Mouse (Mus musculus) stomach, embryonic 15.5 days (tissue): ENCODE results near the gene Ascc3. TPM values are rescaled to one million over a fixed set of nuclear protein-coding genes. Genes with fewer than 3 reads are reported as not detected.

Experiments used
- ATAC-seq: fragments of 200-750 bp; cut with Nextera tagmentation; 2 replicates; pipeline ENCODE4 v1.8.0; 2017; ENCODE audit warnings: low read depth, moderate number of reproducible peaks, moderate TSS enrichment; ENCODE audit not compliant: insufficient read depth, low FRiP score
- H3K27ac ChIP-seq: fragments of 300-500 bp; sonication (generic); 2 replicates; pipeline ENCODE4 v1.5.1; 2015; ENCODE audit warnings: mild to moderate bottlenecking, inconsistent platforms
- H3K27me3 ChIP-seq: fragments of 300-500 bp; sonication (generic); replicated peaks from 2 replicates; pipeline ENCODE4 v1.6.1; 2015; ENCODE audit warnings: inconsistent platforms
- H3K36me3 ChIP-seq: fragments of 300-500 bp; sonication (generic); 2 replicates; pipeline ENCODE4 v1.6.1; 2015; ENCODE audit warnings: inconsistent platforms
- H3K4me1 ChIP-seq: fragments of 300-500 bp; sonication (generic); 2 replicates; pipeline ENCODE4 v1.6.1; 2015; ENCODE audit warnings: inconsistent platforms
- H3K4me2 ChIP-seq: fragments of 300-500 bp; sonication (generic); 2 replicates; pipeline ENCODE4 v1.6.1; 2015; ENCODE audit warnings: mild to moderate bottlenecking, inconsistent platforms
- H3K4me3 ChIP-seq: fragments of 300-500 bp; sonication (generic); replicated peaks from 2 replicates; pipeline ENCODE4 v1.5.1; 2015; ENCODE audit warnings: inconsistent platforms
- H3K9ac ChIP-seq: fragments of 300-500 bp; sonication (generic); 2 replicates; pipeline ENCODE4 v1.6.1; 2015; ENCODE audit warnings: inconsistent platforms
- H3K9me3 ChIP-seq: fragments of 300-500 bp; sonication (generic); 2 replicates; pipeline ENCODE4 v1.6.1; 2016; ENCODE audit warnings: inconsistent platforms
- WGBS: fragments of 180-500 bp; shearing (Covaris S2); methylation state at CpG from one replicate; pipeline ENCODE4 v1.1.7; 2015; 5-methylcytosine and 5-hydroxymethylcytosine counted together
- polyA plus RNA-seq: library from polyadenylated mRNA; unstranded; fragments of >200 nt; fragmentation: Nextera tagmentation; extraction: Ambion mirVana; gene quantifications from 2 replicates; pipeline ENCODE4 v1.2.1, GENCODE M21; 2015

Gene Ascc3
- polyA plus RNA-seq, 1 experiment from 2014 or later: 23.1 TPM

DNA sequence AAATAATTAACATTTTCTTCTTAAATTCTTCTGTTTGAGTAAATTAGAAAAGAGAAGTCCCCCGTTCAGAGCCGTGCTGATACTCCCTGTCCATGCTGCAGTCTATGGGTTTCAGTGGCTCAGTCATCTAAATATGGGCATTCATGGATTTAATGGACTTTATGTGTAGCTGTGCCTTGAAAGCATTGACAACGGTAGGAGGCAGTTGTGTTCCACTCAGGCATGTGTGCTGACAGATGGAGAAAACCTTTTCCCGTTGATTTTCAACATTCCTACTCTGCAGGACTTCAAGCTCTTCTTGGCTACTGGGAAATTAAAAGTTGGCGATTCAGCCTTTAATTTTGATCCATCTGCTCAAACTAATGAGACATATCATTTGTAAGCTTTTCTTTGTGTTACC is 79.0 kb downstream of the Ascc3 start:
- Histone ChIP-seq H3K9me3 (no peaks in the 10 kb centered on the region), H3K4me1 (no peaks in the 10 kb centered on the region), H3K4me2 (no peak overlapping the region), H3K9ac (no peak overlapping the region), H3K27me3 (no peaks in the 10 kb centered on the region), H3K27ac (no peak overlapping the region), H3K36me3 (no peaks in the 10 kb centered on the region), H3K4me3 (no peak overlapping the region)
- no peak for ATAC-seq
- WGBS: 83% methylated on average over 5 of the region's 5 CpGs

DNA sequence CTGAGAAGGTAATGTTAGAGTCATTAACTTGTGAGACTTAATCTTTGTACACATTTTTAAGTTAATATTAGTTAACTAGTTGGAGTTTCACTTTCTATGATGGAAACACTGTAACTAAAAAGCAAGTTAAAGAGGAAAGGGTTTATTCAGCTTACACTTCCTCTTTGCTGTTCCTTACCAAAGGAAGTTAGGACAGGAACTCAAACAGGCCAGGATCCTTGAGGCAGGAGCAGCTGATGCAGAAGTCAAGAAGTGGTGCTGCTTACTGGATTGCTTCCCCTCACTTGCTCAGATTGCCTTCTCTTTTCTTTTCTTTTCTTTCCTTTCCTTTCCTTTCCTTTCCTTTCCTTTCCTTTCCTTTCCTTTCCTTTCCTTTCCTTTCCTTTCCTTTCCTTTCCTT is 97.9 kb downstream of the Ascc3 start:
- H3K4me2 ChIP-seq: no peak overlapping the region
- no peaks in the 10 kb centered on the region for H3K9me3 ChIP-seq
- H3K27me3 ChIP-seq: no peaks in the 10 kb centered on the region
- H3K9ac ChIP-seq: no peak overlapping the region
- H3K27ac ChIP-seq: no peak overlapping the region
- H3K36me3 ChIP-seq: no peaks in the 10 kb centered on the region
- no peak for ATAC-seq
- no peak overlapping the region for H3K4me3 ChIP-seq
- no peaks in the 10 kb centered on the region for H3K4me1 ChIP-seq

DNA sequence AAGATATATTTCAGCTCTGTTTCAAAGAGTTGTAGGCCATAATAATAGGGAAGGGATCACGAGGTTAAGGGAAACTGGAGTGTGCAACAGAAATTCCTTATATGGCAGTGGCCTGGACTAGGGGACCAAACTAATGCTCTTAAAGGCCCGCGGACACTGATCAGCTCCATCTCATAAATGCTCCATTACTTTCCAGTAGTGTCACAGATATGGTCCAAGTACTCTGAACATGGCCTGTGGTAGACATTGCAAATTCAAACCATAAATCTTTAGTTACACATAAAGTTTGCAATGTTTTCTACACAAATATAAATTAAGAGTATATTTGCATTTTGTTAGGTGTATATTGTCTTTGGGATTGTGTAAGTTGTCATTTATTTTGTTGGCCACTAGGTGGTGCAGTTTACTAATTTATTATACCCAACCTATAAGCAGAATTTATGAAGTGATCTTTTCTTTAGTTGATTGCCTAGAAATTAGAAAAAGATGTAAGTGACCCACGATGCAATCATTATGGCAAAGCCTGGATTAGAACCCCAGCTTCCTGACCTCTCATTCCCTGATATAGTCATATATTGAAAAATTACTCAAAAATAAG is 106.5 kb downstream of the Ascc3 start:
- Histone ChIP-seq H3K9me3 (no peaks in the 10 kb centered on the region), H3K4me1 (no peaks in the 10 kb centered on the region), H3K4me2 (no peak overlapping the region), H3K4me3 (no peak overlapping the region), H3K27ac (no peak overlapping the region), H3K27me3 (no peaks in the 10 kb centered on the region), H3K36me3 (0 out of 2 replicates have a peak, but pooled peaks cover 4% of the 10 kb centered on the region), H3K9ac (no peak overlapping the region)
- no peak for ATAC-seq
- WGBS: 59% methylated on average over 4 of the region's 4 CpGs

DNA sequence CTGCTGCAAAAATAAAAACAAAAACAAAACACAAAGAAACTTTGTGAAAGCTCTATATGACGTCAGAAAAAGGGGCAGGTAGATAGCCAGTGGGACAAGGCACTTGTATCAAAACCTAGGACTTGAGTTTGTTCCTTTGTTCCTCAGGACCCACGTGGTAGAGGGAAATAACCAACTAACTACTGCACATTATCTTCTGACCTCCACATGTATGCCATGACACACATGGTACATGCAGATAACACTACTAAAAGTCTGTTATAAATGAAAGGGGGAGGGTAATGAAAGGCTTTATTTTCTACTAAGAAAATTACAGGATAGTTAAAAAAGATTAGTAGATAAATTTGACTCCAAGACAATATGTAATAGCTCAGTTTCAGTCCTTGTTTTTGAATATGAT is 109.3 kb downstream of the Ascc3 start:
- no peak for ATAC-seq
- Histone ChIP-seq H3K4me3 (no peak overlapping the region), H3K27ac (no peak overlapping the region), H3K9ac (no peak overlapping the region), H3K4me1 (no peaks in the 10 kb centered on the region), H3K27me3 (no peaks in the 10 kb centered on the region), H3K9me3 (no peaks in the 10 kb centered on the region), H3K4me2 (no peak overlapping the region), H3K36me3 (0 out of 2 replicates have a peak, but pooled peaks cover 4% of the 10 kb centered on the region)
- WGBS: 73% methylated on average over 2 of the region's 2 CpGs

DNA sequence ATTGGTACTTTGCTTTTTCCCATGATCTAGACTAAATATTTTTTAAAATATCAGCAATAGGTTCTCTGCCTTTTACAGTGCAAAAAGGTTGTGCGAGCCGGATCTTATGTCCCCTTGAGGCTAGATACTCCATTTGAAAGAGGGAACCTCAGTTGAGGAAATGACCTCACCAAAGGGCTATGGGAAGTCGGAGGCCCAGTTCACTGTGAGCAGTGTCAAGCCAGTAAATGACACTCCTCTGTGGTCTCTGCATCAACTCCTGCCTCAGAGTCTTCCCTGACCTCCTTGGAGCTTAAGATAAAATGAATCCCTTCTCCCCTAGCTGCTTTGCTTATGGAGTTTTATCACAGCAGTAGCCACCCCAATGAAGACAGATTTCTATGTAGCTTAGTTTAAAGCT is 109.9 kb downstream of the Ascc3 start:
- WGBS: 64% methylated on average over 3 of the region's 3 CpGs
- H3K4me3 ChIP-seq: no peak overlapping the region
- H3K27ac ChIP-seq: no peak overlapping the region
- no peaks in the 10 kb centered on the region for H3K27me3 ChIP-seq
- no peaks in the 10 kb centered on the region for H3K9me3 ChIP-seq
- no peak overlapping the region for H3K4me2 ChIP-seq
- 0 out of 2 replicates have a peak, but pooled peaks cover 4% of the 10 kb centered on the region for H3K36me3 ChIP-seq
- no peak overlapping the region for H3K9ac ChIP-seq
- no peak for ATAC-seq
- no peaks in the 10 kb centered on the region for H3K4me1 ChIP-seq

DNA sequence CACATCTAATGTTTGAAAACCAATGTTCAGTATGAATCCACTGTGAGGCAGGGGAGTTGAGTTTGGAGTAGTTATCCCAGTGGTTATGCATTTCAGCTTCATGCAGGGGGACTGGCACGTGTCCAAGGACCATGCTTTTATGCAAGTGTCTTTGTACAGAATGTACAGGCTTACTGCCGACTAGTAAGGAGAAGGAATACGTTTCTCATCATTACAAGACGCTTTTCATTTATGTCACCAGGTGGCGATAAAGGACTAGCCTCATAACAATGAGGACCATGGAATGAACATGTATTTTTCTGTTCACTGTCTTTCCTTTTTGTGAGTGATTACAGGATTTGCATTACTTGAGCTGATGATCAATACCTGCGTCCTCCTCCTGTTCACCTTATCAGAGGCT is 111.7 kb downstream of the Ascc3 start:
- ATAC-seq: no peak
- WGBS: 15% methylated on average over 6 of the region's 6 CpGs

DNA sequence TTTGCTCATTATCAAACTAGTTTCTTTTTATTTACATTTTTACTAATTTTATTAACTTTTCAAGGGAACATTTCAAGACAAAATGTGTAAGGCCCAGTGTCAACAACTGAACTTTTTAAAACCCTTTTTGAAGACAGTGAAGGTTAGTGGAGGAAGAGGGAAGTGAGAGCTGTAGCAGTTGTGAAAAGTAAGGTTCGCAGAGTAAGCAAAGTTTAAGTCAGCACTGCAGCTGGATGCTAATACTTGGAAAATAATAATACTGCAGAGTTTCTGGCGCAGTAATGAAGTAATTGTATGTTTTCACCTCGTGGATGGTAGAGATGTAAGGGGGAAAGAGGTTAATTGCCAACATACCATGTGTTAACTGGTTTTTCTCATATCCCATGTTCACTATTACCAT is 112.4 kb downstream of the Ascc3 start:
- no peak for ATAC-seq

More for the DNA sequence above, 111.7 kb downstream of the Ascc3 start:
- Histone ChIP-seq H3K4me2 (no peak overlapping the region), H3K4me1 (no peaks in the 10 kb centered on the region), H3K4me3 (no peak overlapping the region), H3K36me3 (0 out of 2 replicates have a peak, but pooled peaks cover 4% of the 10 kb centered on the region), H3K9ac (no peak overlapping the region), H3K27ac (no peak overlapping the region), H3K27me3 (no peaks in the 10 kb centered on the region), H3K9me3 (no peaks in the 10 kb centered on the region)

DNA sequence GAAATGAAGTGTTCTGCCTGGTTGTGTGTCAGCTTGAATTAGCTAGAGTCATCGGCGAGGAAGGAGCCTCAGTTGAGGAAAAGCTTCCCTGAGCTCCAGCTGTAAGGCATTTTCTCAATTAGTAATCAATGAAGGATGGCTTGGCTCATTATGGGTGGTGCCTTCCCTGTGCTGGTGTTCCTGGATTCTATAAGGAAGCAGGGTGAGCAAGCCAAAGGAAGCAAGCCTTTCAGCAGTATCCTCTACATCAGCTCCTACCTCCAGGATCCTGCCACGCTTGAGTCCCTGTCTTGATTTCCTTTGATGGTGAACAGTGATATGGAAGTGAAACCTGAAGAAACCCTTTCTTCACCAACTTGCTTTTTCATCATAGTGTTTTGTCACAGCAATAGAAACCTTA is 118.8 kb downstream of the Ascc3 start:
- Histone ChIP-seq H3K4me2 (no peak overlapping the region), H3K4me1 (no peaks in the 10 kb centered on the region), H3K36me3 (no peaks in the 10 kb centered on the region), H3K9ac (no peak overlapping the region), H3K4me3 (no peak overlapping the region), H3K9me3 (no peaks in the 10 kb centered on the region), H3K27ac (no peak overlapping the region), H3K27me3 (no peaks in the 10 kb centered on the region)
- WGBS: 86% methylated on average over 3 of the region's 3 CpGs
- no peak for ATAC-seq

More for the DNA sequence above, 112.4 kb downstream of the Ascc3 start:
- H3K4me3 ChIP-seq: no peak overlapping the region
- no peaks in the 10 kb centered on the region for H3K27me3 ChIP-seq
- H3K36me3 ChIP-seq: 0 out of 2 replicates have a peak, but pooled peaks cover 4% of the 10 kb centered on the region
- 87% methylated on average over 3 of the region's 3 CpGs for whole genome bisulfite sequencing
- no peak overlapping the region for H3K9ac ChIP-seq
- H3K4me2 ChIP-seq: no peak overlapping the region
- no peaks in the 10 kb centered on the region for H3K9me3 ChIP-seq
- no peak overlapping the region for H3K27ac ChIP-seq
- no peaks in the 10 kb centered on the region for H3K4me1 ChIP-seq

DNA sequence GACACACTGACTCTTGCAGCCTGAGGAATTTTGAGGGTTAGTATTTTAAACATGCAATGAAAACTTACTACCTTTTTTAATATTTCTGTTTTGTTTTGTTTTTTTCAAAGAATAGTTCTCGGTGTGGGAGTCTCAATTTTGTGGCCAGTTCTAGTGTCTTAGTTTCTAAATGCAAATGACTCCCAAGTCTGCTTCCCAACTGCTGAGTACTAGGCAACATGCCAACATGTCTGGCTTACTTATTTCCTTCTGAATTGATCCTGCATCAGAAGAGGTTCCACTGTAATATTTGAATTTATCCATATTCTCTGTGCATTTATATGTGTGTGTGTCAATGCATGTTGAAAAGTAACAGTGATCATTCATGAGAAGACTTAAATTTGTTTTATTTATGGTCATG is 119.3 kb downstream of the Ascc3 start:
- Histone ChIP-seq H3K27me3 (no peaks in the 10 kb centered on the region), H3K27ac (no peak overlapping the region), H3K9ac (no peak overlapping the region), H3K4me1 (no peaks in the 10 kb centered on the region), H3K9me3 (no peaks in the 10 kb centered on the region), H3K36me3 (no peaks in the 10 kb centered on the region), H3K4me2 (no peak overlapping the region), H3K4me3 (no peak overlapping the region)
- 89% methylated on average over 1 of the region's 1 CpGs for WGBS
- no peak for ATAC-seq

DNA sequence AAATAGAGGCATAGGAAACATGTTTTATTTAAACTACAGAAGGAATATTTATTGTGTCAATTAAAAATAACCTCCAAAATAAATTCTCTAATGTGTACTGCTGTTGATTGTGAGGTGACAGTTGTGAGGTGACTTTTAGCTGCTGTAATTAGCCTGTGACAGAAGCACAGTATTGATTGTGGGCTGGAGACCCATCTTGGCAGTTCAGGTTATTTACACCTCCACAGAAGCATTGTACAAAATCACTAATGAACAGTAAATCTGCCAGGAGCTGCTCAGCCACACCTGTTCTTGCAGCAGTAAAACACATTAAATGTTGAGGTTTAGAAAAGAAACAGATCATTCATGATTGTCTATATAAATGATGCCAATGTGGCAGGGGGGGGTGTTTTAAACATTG is 141.0 kb downstream of the Ascc3 start:
- Histone ChIP-seq H3K9me3 (no peaks in the 10 kb centered on the region), H3K27ac (no peak overlapping the region), H3K27me3 (no peaks in the 10 kb centered on the region), H3K4me3 (no peak overlapping the region), H3K9ac (no peak overlapping the region), H3K4me1 (no peaks in the 10 kb centered on the region), H3K4me2 (no peak overlapping the region), H3K36me3 (no peaks in the 10 kb centered on the region)
- ATAC-seq: no peak

DNA sequence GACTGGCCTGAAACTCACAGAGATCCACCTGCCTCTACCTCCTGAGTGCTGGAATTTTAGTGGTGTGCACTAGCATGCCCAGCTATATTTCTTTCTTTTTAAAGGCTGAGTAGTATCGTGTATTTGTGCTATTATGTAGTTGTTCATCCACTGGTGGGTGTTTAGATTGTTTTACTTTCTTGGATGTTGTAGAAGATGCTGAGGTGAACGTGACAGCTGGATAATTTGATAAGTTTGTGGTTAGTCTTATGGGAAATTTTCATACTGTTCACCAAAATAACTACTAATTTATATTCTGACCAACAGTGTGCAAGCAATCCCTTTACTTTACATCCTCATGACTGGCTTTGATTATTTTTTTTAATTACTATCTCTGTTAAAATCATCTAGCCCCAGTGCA is 169.6 kb downstream of the Ascc3 start:
- Histone ChIP-seq H3K36me3 (no peaks in the 10 kb centered on the region), H3K27me3 (no peaks in the 10 kb centered on the region), H3K27ac (no peak overlapping the region), H3K4me2 (no peak overlapping the region), H3K9me3 (no peaks in the 10 kb centered on the region), H3K9ac (no peak overlapping the region), H3K4me1 (no peaks in the 10 kb centered on the region), H3K4me3 (no peak overlapping the region)
- ATAC-seq: no peak
- WGBS: 75% methylated on average over 2 of the region's 2 CpGs

DNA sequence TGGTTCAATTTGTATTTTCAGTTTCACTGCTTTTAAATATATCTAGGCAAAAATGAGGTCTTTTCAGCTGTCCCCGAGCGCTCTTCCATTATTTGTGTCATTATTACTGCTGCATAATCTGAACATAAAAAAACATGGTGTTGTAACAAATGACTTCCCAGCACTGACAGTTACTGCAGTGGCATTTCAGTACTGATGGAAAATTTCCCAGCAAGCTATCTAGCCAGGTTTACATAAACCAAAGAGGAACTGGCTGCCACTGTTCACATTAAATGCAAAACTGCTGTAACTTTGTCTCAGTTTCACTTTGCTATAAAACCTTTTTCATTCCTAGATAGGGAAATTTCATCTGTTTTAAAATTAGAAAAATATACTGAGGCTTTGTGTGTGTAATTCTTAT is 170.5 kb downstream of the Ascc3 start:
- Histone ChIP-seq H3K4me2 (no peak overlapping the region), H3K4me1 (no peaks in the 10 kb centered on the region), H3K27ac (no peak overlapping the region), H3K36me3 (no peaks in the 10 kb centered on the region), H3K9ac (no peak overlapping the region), H3K27me3 (no peaks in the 10 kb centered on the region), H3K4me3 (no peak overlapping the region), H3K9me3 (no peaks in the 10 kb centered on the region)
- no peak for ATAC-seq
- 78% methylated on average over 2 of the region's 2 CpGs for WGBS
